Mouse (Mus musculus) thymus, postnatal 25 days (tissue): ENCODE measurements around the gene Ugt1a6a.

Experiments
- DNase-seq: peaks from one replicate; pipeline ENCODE4 v3.0.0; 2022

The Ugt1a6a gene

GRCm38 (mm10) chr1:88253540-88253939, 118.9 kb downstream of the Ugt1a6a start:
- no peak for DNase-seq

- no peak for DNase-seq
Measured at GRCm38 (mm10) chr1:88254793-88255465, 120.3 kb downstream of the Ugt1a6a start.

DNA sequence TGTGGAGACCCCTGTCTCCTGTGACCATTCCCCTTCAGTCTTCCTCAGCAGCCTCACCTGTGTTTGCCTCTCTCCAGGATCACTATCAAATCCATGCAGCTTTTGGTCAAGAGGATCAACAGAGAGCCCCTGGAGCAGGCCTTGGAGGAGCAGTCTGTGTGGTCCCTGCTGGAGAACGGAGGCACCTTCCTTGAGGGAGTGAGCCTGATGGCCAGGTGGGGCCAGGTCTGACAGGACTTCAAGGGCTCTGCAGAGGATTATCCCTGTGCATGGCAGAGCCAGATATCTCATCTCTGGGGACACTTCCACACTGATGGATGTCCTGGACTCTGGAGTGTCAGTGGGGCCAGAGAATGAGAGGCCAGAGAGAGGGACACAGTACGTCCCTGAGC, 120.9 kb downstream of the Ugt1a6a start:
- no peak for DNase-seq

DNA sequence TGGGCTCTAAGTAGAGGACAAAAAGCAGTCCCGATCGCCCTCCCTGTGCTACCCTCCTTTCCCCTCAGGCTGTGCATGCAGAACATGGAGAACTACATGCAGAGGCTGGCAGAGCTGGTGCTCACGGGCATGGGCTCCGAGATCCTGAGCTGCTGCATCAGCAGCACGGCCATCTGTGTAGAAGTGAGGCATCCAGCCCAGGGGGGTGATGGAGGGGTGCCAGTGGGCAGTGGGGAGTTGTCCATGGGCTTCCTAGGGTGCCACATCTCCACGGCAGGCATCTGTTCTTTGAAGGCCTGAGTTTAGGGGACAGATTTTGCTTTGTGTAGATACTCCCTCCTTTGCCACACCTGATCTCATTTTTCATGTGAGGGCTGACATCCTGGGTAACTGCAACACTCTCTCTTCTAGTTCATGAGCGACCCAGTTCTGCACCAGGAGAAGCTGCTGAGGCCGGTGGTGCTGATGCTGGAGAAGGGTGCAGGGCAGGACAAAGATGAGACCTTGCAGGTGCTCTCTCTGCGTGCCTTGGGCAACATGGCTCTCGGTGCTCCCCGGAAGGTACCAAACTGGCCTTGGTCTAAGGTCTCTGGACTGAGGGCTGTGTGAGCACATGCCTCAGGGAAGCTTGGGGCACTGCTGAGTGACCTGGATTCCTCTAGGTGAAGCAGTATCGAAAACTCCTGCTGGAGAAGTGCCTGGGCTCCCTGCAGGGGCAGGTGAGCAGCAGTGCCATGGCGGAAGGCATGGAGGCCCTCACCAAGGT, 121.6 kb downstream of the Ugt1a6a start:
- DNase-seq: no peak

DNA sequence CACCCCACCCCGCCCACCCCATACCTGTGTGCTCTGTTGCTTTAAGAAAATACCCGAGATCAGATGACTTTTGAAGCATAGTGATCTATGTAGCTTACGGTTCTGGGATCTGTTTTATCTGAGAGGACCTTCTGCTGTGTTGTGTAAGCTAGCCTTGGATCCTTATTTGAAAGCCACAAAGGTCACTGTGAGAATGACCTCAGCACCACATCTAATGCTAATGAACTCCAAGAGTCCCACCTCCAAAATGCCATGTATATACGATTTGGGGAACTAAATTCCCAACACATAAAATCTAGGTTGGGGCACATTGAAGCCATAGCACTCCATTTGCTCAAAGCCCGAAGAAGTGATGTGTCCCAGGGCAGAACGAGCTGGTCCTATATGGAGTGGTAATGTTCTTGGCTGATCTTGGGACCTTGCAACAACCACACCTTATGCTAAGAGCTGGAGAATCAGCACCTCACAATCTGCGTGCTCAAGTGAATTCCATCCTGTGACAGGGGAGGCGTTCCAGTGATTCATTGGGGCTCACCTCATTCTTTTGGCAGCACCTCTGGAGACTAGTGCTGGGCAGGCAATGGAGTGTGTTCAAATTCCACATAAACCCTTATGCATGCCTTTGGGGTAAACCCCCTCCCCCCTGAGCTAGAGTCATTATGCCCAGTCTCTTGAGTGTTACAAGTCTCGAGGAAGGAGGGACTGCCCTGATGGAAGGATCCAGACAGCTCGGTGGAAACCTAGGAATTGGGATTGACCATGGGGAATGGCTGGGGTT, 122.5 kb downstream of the Ugt1a6a start:
- no peak for DNase-seq

GRCm38 (mm10) chr1:88257681-88258080, 123.1 kb downstream of the Ugt1a6a start:
- DNase-seq: no peak

DNA sequence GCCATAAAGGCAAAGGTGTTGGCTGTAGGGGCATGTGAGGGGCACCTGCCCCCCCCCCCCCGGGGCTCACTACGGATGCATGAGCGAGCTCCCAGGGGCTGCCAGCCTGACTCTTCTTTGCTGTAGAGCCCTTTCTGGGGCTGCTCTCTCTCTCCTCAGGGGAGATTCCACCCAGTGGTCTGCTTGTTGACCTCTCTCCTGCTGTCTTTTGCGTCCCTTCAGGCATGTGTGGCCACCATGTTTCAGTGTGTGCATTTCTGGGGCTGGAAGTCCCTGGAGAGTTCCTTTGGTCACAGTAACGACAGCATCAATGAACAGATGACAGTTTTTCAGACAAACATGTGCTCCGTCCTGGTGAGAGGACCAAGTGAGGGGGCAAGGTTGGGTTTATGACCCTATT, 123.8 kb downstream of the Ugt1a6a start:
- DNase-seq: no peak

DNA sequence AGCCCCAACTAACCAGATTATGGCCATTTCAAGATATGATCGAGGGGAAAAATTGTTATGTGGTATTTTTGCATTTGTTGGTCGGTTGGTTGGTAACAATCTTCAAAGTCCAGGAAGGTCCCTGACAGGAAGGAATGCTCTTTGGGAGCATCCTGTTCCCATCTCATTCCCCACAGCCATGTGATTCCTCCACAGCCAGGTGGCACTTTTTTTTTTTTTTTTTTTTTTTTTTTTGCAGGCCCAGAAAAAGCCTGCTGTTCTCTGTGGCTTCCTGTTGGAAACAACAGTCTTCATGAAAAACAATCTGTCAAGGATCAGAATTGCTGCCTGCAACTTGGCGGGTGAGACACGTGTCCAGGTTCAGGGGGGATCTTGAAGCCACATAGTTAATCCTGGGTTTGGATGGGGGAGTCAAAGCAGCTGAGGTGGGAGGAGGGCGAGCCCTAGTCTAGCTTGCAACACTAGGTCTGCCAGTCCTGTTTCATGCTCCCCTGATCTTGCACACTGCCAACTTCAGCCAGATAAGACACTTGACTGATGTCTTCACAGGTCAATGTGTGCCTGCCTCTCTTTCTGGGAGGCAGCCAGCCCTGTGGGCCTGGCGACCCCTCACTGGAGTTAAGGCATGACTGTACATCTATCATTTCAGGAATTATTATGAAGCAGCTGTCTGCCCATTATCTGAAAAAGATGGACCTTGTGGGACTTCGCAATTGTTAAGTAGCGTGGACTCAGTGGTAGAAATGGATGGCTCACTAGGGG, 124.5 kb downstream of the Ugt1a6a start:
- peak; percentile 36 for DNase-seq

- no peak for DNase-seq
Measured at GRCm38 (mm10) chr1:88259643-88260024, 125.0 kb downstream of the Ugt1a6a start.

GRCm38 (mm10) chr1:88260114-88260513, 125.5 kb downstream of the Ugt1a6a start:
- no peak for DNase-seq

- no peak for DNase-seq
Measured at GRCm38 (mm10) chr1:88260604-88261377, 126.2 kb downstream of the Ugt1a6a start.

GRCm38 (mm10) chr1:88261706-88262105, 127.1 kb downstream of the Ugt1a6a start:
- DNase-seq: no peak

DNA sequence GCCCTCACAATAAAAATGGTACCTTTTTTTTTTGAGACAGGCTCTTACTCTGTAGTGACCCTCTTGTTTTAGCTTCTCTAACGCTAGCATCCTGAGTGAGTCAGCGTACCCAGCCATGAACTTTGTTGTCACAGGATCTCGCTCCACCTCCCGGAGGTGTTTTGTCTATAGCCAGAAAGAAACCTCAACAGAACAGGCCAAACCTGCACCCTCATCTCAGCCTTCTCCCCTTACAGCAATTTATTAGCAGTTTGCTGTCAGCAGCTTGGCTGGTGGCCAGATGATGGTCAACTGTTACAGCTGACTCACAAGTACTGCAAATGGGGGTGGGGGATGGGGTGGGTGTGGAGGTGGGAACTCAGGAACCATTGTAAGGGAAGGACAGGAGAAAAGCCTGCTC, 127.6 kb downstream of the Ugt1a6a start:
- no peak for DNase-seq

- DNase-seq: no peak
Measured at GRCm38 (mm10) chr1:88262961-88263360, 128.4 kb downstream of the Ugt1a6a start.

DNA sequence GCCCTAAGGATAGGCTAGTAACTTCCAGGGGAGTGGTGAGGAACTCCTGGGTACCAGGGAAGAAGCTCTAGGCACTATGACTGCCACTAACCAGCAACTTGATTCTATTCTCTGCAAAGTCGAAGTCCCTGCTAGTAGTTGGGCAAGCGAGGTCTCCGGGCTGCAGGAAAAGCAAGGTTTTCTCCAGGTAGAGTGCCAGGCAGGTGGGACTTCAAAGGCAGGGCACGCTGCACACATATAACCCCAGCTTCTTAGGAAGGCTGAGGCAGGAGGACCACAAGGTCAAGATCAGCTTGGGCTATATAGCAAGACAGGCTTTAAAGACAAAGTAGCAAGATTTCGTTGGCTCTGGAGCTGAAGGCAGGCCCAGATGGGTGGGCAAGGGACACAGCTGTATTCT, 129.2 kb downstream of the Ugt1a6a start:
- DNase-seq: no peak

- no peak for DNase-seq
Measured at GRCm38 (mm10) chr1:88264237-88264868, 129.7 kb downstream of the Ugt1a6a start.

DNA sequence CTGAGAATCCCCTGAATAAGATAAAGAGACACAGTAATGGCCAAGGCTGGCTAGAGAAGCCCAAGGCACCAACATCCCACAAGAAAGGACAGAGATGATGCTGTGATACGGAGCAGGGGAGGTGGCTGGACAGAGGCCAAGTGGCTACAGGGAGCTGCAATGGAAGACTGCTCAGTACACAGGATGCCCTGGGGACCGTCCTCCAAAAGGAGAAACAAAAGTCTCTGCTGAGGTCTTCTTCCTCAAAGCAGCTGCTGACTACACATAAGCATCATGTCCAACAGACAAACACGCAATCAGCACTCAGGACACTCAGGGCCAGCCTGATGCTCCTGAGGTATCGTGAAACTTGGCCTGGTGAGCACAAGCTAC, 130.2 kb downstream of the Ugt1a6a start:
- DNase-seq: no peak

DNA sequence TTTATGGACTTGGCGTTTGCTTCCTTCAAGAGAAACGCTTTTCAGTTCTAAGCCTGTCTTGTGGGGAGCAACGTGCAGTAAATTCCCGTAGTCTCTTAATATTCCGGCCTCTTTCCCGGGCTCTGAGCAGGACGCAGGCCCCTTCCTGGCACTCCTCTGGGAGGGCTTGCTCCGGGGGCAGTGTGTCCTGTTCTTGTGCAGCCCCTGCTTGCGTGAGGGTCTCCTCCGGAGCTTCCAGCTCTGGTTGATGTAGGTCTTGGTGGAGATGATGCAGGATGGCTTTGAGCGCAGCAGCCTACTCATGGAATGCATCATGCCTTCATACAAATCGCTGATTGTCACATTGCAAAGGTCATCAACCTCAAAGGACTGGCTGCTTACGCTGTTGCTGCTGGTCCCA, 131.5 kb downstream of the Ugt1a6a start:
- no peak for DNase-seq

- no peak for DNase-seq
Measured at GRCm38 (mm10) chr1:88267489-88267888, 132.9 kb downstream of the Ugt1a6a start.

GRCm38 (mm10) chr1:88268070-88268469, 133.5 kb downstream of the Ugt1a6a start:
- DNase-seq: no peak
